Mouse (Mus musculus): ENCODE results near the gene Iba57. TPM values are rescaled to one million over a fixed set of nuclear protein-coding genes. Genes with fewer than 3 reads are reported as not detected.

The Iba57 gene
- polyA plus RNA-seq, 1 experiment from 2014 or later, result 4.4 TPM

GRCm38 (mm10) chr11:59196230-59196629 lies 32.7 kb upstream of the Iba57 start:
- Histone ChIP-seq H3K27me3 (no peaks in the 10 kb centered on the region), H3K4me1 (peaks cover 6% of the 10 kb centered on the region), H3K9ac (no peak overlapping the region), H3K36me3 (peaks cover 23% of the 10 kb centered on the region), H3K9me3 (no peaks in the 10 kb centered on the region), H3K4me2 (no peak overlapping the region), H3K27ac (no peak overlapping the region), H3K4me3 (no peak overlapping the region)
- no peak for ATAC-seq (ENCODE audit: insufficient number of reproducible peaks, low FRiP score, low TSS enrichment, low read depth)

- H3K9ac ChIP-seq, result peak within 1 kb of the TSS; percentile 71
- H3K27ac ChIP-seq, result peak within 1 kb of the TSS; percentile 95
- 0 out of 2 replicates have a peak, but pooled peaks cover under 1% of the 10 kb centered on the region for H3K36me3 ChIP-seq
- no peaks in the 10 kb centered on the region for H3K27me3 ChIP-seq
- peak within 1 kb of the TSS; percentile 73 for H3K4me3 ChIP-seq
- peak within 1 kb of the TSS; percentile 68 for H3K4me2 ChIP-seq
- 6% methylated on average over 16 of the region's 16 CpGs for whole genome bisulfite sequencing
- no peak for ATAC-seq (ENCODE audit: insufficient number of reproducible peaks, low FRiP score, low TSS enrichment, low read depth)
- H3K4me1 ChIP-seq, result peaks cover 18% of the 10 kb centered on the region
- H3K9me3 ChIP-seq, result no peaks in the 10 kb centered on the region
These were observed 28.5 kb upstream of the Iba57 start, which contains the start of gene Guk1 for GRCm38 (mm10) chr11:59192059-59192386. Guk1 (minus strand) TSS chr11:59192212.

- under 1% methylated on average over 56 of the region's 59 CpGs for WGBS
These were observed 27.9 kb upstream of the Iba57 start for GRCm38 (mm10) chr11:59191231-59192058.

GRCm38 (mm10) chr11:59187706-59188105 lies 24.2 kb upstream of the Iba57 start:
- H3K4me2 ChIP-seq, result no peak overlapping the region
- H3K9me3 ChIP-seq, result no peaks in the 10 kb centered on the region
- H3K27ac ChIP-seq, result no peak overlapping the region
- 76% methylated on average over 6 of the region's 6 CpGs for WGBS
- H3K4me3 ChIP-seq, result no peak overlapping the region
- H3K27me3 ChIP-seq, result no peaks in the 10 kb centered on the region
- no peak for ATAC-seq (ENCODE audit: insufficient number of reproducible peaks, low FRiP score, low TSS enrichment, low read depth)
- no peak overlapping the region for H3K9ac ChIP-seq
- peaks cover 21% of the 10 kb centered on the region for H3K4me1 ChIP-seq
- H3K36me3 ChIP-seq, result peaks cover 43% of the 10 kb centered on the region

More at GRCm38 (mm10) chr11:59191231-59192058, 27.9 kb upstream of the Iba57 start:
- H3K27me3 ChIP-seq, result no peaks in the 10 kb centered on the region
- H3K4me3 ChIP-seq, result peak overlapping the region; percentile 73
- H3K36me3 ChIP-seq, result 0 out of 2 replicates have a peak, but pooled peaks cover 6% of the 10 kb centered on the region
- H3K9ac ChIP-seq, result peak overlapping the region; percentile 71
- peak; percentile 95 for ATAC-seq (ENCODE audit: insufficient number of reproducible peaks, low FRiP score, low TSS enrichment, low read depth)
- H3K4me1 ChIP-seq, result peaks cover 18% of the 10 kb centered on the region
- H3K9me3 ChIP-seq, result no peaks in the 10 kb centered on the region
- H3K4me2 ChIP-seq, result peak overlapping the region; percentile 68
- peak overlapping the region; percentile 95 for H3K27ac ChIP-seq

GRCm38 (mm10) chr11:59185490-59185889 lies 22.0 kb upstream of the Iba57 start:
- 72% methylated on average over 5 of the region's 5 CpGs for WGBS
- Histone ChIP-seq H3K4me3 (no peak overlapping the region), H3K4me1 (peaks cover 13% of the 10 kb centered on the region), H3K27ac (no peak overlapping the region), H3K27me3 (0 out of 2 replicates have a peak, but pooled peaks cover 3% of the 10 kb centered on the region), H3K36me3 (peaks cover 48% of the 10 kb centered on the region), H3K4me2 (no peak overlapping the region), H3K9me3 (no peaks in the 10 kb centered on the region), H3K9ac (no peak overlapping the region)
- ATAC-seq (ENCODE audit: insufficient number of reproducible peaks, low FRiP score, low TSS enrichment, low read depth), result no peak

- Histone ChIP-seq H3K27ac (no peak overlapping the region), H3K4me2 (no peak overlapping the region), H3K27me3 (peaks cover 13% of the 10 kb centered on the region), H3K9ac (no peak overlapping the region), H3K4me1 (peaks cover 7% of the 10 kb centered on the region), H3K4me3 (no peak overlapping the region), H3K9me3 (no peaks in the 10 kb centered on the region), H3K36me3 (peaks cover 48% of the 10 kb centered on the region)
- 34% methylated on average over 3 of the region's 3 CpGs for WGBS
- no peak for ATAC-seq (ENCODE audit: insufficient number of reproducible peaks, low FRiP score, low TSS enrichment, low read depth)
These were observed 20.3 kb upstream of the Iba57 start for GRCm38 (mm10) chr11:59183821-59184220.

GRCm38 (mm10) chr11:59182864-59183331 lies 19.4 kb upstream of the Iba57 start, which contains the start of gene Gjc2:
Gjc2 (minus strand) TSS chr11:59183213.
- no peak for ATAC-seq (ENCODE audit: insufficient number of reproducible peaks, low FRiP score, low TSS enrichment, low read depth)
- Histone ChIP-seq H3K9ac (no peak within 1 kb of the TSS), H3K4me2 (no peak within 1 kb of the TSS), H3K36me3 (peaks cover 48% of the 10 kb centered on the region), H3K27me3 (peaks cover 23% of the 10 kb centered on the region), H3K4me3 (no peak within 1 kb of the TSS), H3K27ac (no peak within 1 kb of the TSS), H3K4me1 (peaks cover 3% of the 10 kb centered on the region), H3K9me3 (no peaks in the 10 kb centered on the region)
- 51% methylated on average over 3 of the region's 3 CpGs for WGBS

GRCm38 (mm10) chr11:59176921-59177320 lies 13.4 kb upstream of the Iba57 start:
- peaks cover 12% of the 10 kb centered on the region for H3K4me1 ChIP-seq
- WGBS, result 7% methylated on average over 34 of the region's 34 CpGs
- H3K27ac ChIP-seq, result no peak overlapping the region
- no peaks in the 10 kb centered on the region for H3K9me3 ChIP-seq
- peaks cover 68% of the 10 kb centered on the region for H3K27me3 ChIP-seq
- peak overlapping the region; percentile 27 for H3K4me3 ChIP-seq
- no peak overlapping the region for H3K9ac ChIP-seq
- ATAC-seq (ENCODE audit: insufficient number of reproducible peaks, low FRiP score, low TSS enrichment, low read depth), result no peak
- H3K4me2 ChIP-seq, result peak overlapping the region; percentile 30; the same call in 1 of the 2 replicates
- no peaks in the 10 kb centered on the region for H3K36me3 ChIP-seq

- 3% methylated on average over 48 of the region's 48 CpGs for WGBS
- ATAC-seq (ENCODE audit: insufficient number of reproducible peaks, low FRiP score, low TSS enrichment, low read depth), result no peak
- Histone ChIP-seq H3K36me3 (no peaks in the 10 kb centered on the region), H3K9me3 (no peaks in the 10 kb centered on the region), H3K27ac (no peak overlapping the region), H3K4me2 (peak overlapping the region; percentile 30), H3K27me3 (peaks cover 68% of the 10 kb centered on the region), H3K4me1 (peaks cover 12% of the 10 kb centered on the region), H3K9ac (no peak overlapping the region; the same call in 1 of the 2 replicates), H3K4me3 (peak overlapping the region; percentile 27)
These were observed 12.9 kb upstream of the Iba57 start for GRCm38 (mm10) chr11:59176475-59176874.

- Histone ChIP-seq H3K4me2 (no peak overlapping the region), H3K27me3 (peaks cover 59% of the 10 kb centered on the region), H3K36me3 (no peaks in the 10 kb centered on the region), H3K4me3 (no peak overlapping the region), H3K9me3 (no peaks in the 10 kb centered on the region), H3K4me1 (peaks cover 12% of the 10 kb centered on the region), H3K27ac (no peak overlapping the region), H3K9ac (no peak overlapping the region)
- 55% methylated on average over 6 of the region's 6 CpGs for WGBS
- ATAC-seq (ENCODE audit: insufficient number of reproducible peaks, low FRiP score, low TSS enrichment, low read depth), result no peak; the same call in 1 of the 2 replicates
These were observed 10.8 kb upstream of the Iba57 start for GRCm38 (mm10) chr11:59174189-59174838.

- no peaks in the 10 kb centered on the region for H3K36me3 ChIP-seq
- H3K27ac ChIP-seq, result no peak overlapping the region
- H3K9me3 ChIP-seq, result no peaks in the 10 kb centered on the region
- no peak overlapping the region for H3K4me3 ChIP-seq
- H3K4me1 ChIP-seq, result no peaks in the 10 kb centered on the region
- 70% methylated on average over 4 of the region's 4 CpGs for WGBS
- ATAC-seq (ENCODE audit: insufficient number of reproducible peaks, low FRiP score, low TSS enrichment, low read depth), result no peak
- H3K4me2 ChIP-seq, result no peak overlapping the region
- H3K9ac ChIP-seq, result no peak overlapping the region
- peaks cover 22% of the 10 kb centered on the region for H3K27me3 ChIP-seq
These were observed 7.0 kb upstream of the Iba57 start for GRCm38 (mm10) chr11:59170549-59170948.

GRCm38 (mm10) chr11:59169807-59170206 lies 6.3 kb upstream of the Iba57 start:
- no peak overlapping the region for H3K4me2 ChIP-seq
- no peaks in the 10 kb centered on the region for H3K9me3 ChIP-seq
- no peak for ATAC-seq (ENCODE audit: insufficient number of reproducible peaks, low FRiP score, low TSS enrichment, low read depth)
- H3K27ac ChIP-seq, result no peak overlapping the region
- no peaks in the 10 kb centered on the region for H3K4me1 ChIP-seq
- WGBS, result 47% methylated on average over 3 of the region's 3 CpGs
- no peak overlapping the region for H3K9ac ChIP-seq
- no peak overlapping the region for H3K4me3 ChIP-seq
- H3K27me3 ChIP-seq, result peaks cover 14% of the 10 kb centered on the region
- H3K36me3 ChIP-seq, result no peaks in the 10 kb centered on the region

All from limb, embryonic 15.5 days (tissue).